Mouse (Mus musculus): ENCODE results near the gene Zfp568. TPM values are rescaled to one million over a fixed set of nuclear protein-coding genes. Genes with fewer than 3 reads are reported as not detected.

Zfp568 gene
- total and polyA plus RNA-seq, 2 experiments from 2014 or later = 2.5 to 8.2 TPM

DNA sequence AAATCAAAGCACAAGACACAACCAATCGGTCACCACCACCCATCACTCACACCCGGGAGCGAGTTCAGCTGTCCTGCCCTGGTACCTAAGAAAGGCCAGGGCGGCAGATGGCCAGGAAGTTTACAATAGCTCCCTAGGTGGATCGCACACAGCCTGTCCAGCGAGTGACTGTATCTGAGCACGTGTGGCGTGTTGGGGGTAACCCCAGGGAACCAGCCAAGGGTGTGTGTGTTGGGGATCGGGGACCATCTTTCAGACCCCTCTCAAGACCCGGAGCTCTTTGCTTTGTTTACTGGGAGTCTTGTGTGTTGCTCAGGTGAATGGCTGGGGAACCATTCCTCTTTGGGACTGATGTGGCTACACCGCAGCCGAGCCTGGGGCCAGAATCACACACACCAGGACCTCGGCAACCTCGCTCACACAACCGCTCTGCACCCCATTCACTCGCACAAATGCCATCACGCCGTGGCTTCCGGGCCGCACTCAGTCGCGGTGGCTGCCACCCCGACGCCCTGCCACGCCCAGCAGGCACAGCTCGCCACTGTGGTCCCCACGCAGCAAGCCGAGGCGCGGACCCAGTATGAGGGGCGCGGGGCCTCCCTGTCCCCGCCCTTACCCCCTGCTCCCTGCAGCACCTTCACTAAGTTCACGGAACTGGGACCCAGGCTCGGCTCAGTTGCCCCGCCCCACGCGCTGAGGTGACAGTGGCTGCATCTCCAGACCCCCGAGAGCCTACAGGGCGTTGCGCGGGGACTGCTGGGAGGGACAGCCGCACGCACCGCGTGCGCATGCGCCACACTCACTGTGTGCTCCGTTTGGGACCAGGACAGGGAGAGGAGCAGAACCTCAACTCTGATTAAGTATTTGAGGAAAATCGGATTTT, 88.6 kb downstream of the Zfp568 start, which contains the start of gene Zfp82:
Gene Zfp82 (minus strand): TSS at position 755 of the 883 bp plus-strand sequence.
- Histone ChIP-seq H3K4me1 (ENCODE audit: insufficient read depth, low read length) (peaks cover 4% of the 10 kb centered on the region; the same call in 1 of the 2 replicates), H3K27ac (ENCODE audit: low read depth, low read length) (peak within 1 kb of the TSS; percentile 76), H3K4me2 (ENCODE audit: low read depth, low read length, poor library complexity, severe bottlenecking) (peak within 1 kb of the TSS; percentile 81), H3K9me3 (ENCODE audit: low read length) (no peaks in the 10 kb centered on the region), H3K27me3 (ENCODE audit: insufficient read depth, low read length) (no peaks in the 10 kb centered on the region), H3K9ac (replicated peaks; ENCODE audit: low read length, poor library complexity, severe bottlenecking) (peak within 1 kb of the TSS; percentile 84), H3K36me3 (ENCODE audit: insufficient read depth, low read length) (peaks cover 13% of the 10 kb centered on the region; the same call in 1 of the 2 replicates), H3K4me3 (ENCODE audit: low read depth, low read length) (peak within 1 kb of the TSS; percentile 81)
- DNase-seq (ENCODE audit: low spot score) (peak; percentile 92), ATAC-seq (ENCODE audit: low FRiP score) (peak; percentile 88)
- no peak for TF ChIP-seq CTCF (IDR thresholded peaks at IDR 0.05)
- under 1% methylated on average over 50 of the region's 50 CpGs for WGBS

Other genes with a start within 250 kb of the Zfp568 start
- gene Zfp84, start 215.4 kb upstream of the Zfp568 start, total RNA-seq (2014; rRNA removed) = 11.8 and 13.9 TPM in 2 replicates
- 5.9 and 6.8 TPM in 2 replicates for gene Zfp84, start 215.4 kb upstream of the Zfp568 start, polyA plus RNA-seq (2015; fragmentation: Nextera tagmentation; extraction: Ambion mirVana)
- 11.5 and 12.2 TPM in 2 replicates for gene Zfp30, start 200.0 kb upstream of the Zfp568 start, total RNA-seq (2014; rRNA removed)
- gene Zfp30, start 200.0 kb upstream of the Zfp568 start, polyA plus RNA-seq (2015; fragmentation: Nextera tagmentation; extraction: Ambion mirVana) = 12.5 and 13.2 TPM in 2 replicates
- 10.7 and 16.3 TPM in 2 replicates for gene Zfp790, start 167.8 kb upstream of the Zfp568 start, total RNA-seq (2014; rRNA removed)
- 11.7 and 11.9 TPM in 2 replicates for gene Zfp790, start 167.8 kb upstream of the Zfp568 start, polyA plus RNA-seq (2015; fragmentation: Nextera tagmentation; extraction: Ambion mirVana)
- 11.7 and 12.3 TPM in 2 replicates for gene Zfp940, start 130.3 kb upstream of the Zfp568 start, total RNA-seq (2014; rRNA removed)
- gene Zfp940, start 130.3 kb upstream of the Zfp568 start, polyA plus RNA-seq (2015; fragmentation: Nextera tagmentation; extraction: Ambion mirVana) = 12.7 and 13.1 TPM in 2 replicates
- gene Zfp420, start 124.0 kb upstream of the Zfp568 start, total RNA-seq (2014; rRNA removed) = 20.4 and 24.5 TPM in 2 replicates
- gene Zfp420, start 124.0 kb upstream of the Zfp568 start, polyA plus RNA-seq (2015; fragmentation: Nextera tagmentation; extraction: Ambion mirVana) = 14.7 and 16.2 TPM in 2 replicates
- gene Zfp27, start 77.4 kb upstream of the Zfp568 start, total RNA-seq (2014; rRNA removed) = 15.7 and 18.0 TPM in 2 replicates
- gene Zfp27, start 77.4 kb upstream of the Zfp568 start, polyA plus RNA-seq (2015; fragmentation: Nextera tagmentation; extraction: Ambion mirVana) = 7.9 and 8.5 TPM in 2 replicates
- gene Zfp383, start 75.7 kb upstream of the Zfp568 start, total RNA-seq (2014; rRNA removed) = 6.6 and 7.9 TPM in 2 replicates
- 5.4 and 5.8 TPM in 2 replicates for gene Zfp383, start 75.7 kb upstream of the Zfp568 start, polyA plus RNA-seq (2015; fragmentation: Nextera tagmentation; extraction: Ambion mirVana)
- 12.8 and 13.3 TPM in 2 replicates for gene Zfp74, start 29.9 kb upstream of the Zfp568 start, total RNA-seq (2014; rRNA removed)
- gene Zfp74, start 29.9 kb upstream of the Zfp568 start, polyA plus RNA-seq (2015; fragmentation: Nextera tagmentation; extraction: Ambion mirVana) = 15.9 and 17.1 TPM in 2 replicates
- 13.0 and 16.5 TPM in 2 replicates for gene Zfp14, start 67.4 kb downstream of the Zfp568 start, total RNA-seq (2014; rRNA removed)
- 5.8 and 8.7 TPM in 2 replicates for gene Zfp14, start 67.4 kb downstream of the Zfp568 start, polyA plus RNA-seq (2015; fragmentation: Nextera tagmentation; extraction: Ambion mirVana)
- 5.3 and 6.4 TPM in 2 replicates for gene Zfp82, start 88.9 kb downstream of the Zfp568 start, total RNA-seq (2014; rRNA removed)
- gene Zfp82, start 88.9 kb downstream of the Zfp568 start, polyA plus RNA-seq (2015; fragmentation: Nextera tagmentation; extraction: Ambion mirVana) = 5.4 and 6.4 TPM in 2 replicates
- gene Gm26920, start 106.5 kb downstream of the Zfp568 start, total RNA-seq (2014; rRNA removed) = not detected in 2 replicates
- gene Gm26920, start 106.5 kb downstream of the Zfp568 start, polyA plus RNA-seq (2015; fragmentation: Nextera tagmentation; extraction: Ambion mirVana) = 0.63 and 1.3 TPM in 2 replicates
- 0.93 and 3.8 TPM in 2 replicates for gene Zfp566, start 106.6 kb downstream of the Zfp568 start, total RNA-seq (2014; rRNA removed)
- 16.2 and 18.0 TPM in 2 replicates for gene Zfp566, start 106.6 kb downstream of the Zfp568 start, polyA plus RNA-seq (2015; fragmentation: Nextera tagmentation; extraction: Ambion mirVana)
- gene Zfp260, start 110.8 kb downstream of the Zfp568 start, total RNA-seq (2014; rRNA removed) = 39.4 and 47.4 TPM in 2 replicates
- 43.6 and 44.4 TPM in 2 replicates for gene Zfp260, start 110.8 kb downstream of the Zfp568 start, polyA plus RNA-seq (2015; fragmentation: Nextera tagmentation; extraction: Ambion mirVana)
- gene Zfp382, start 138.0 kb downstream of the Zfp568 start, total RNA-seq (2014; rRNA removed) = 23.0 and 24.7 TPM in 2 replicates
- 14.5 and 14.7 TPM in 2 replicates for gene Zfp382, start 138.0 kb downstream of the Zfp568 start, polyA plus RNA-seq (2015; fragmentation: Nextera tagmentation; extraction: Ambion mirVana)
- 49.8 and 52.1 TPM in 2 replicates for gene Zfp146, start 185.8 kb downstream of the Zfp568 start, total RNA-seq (2014; rRNA removed)
- gene Zfp146, start 185.8 kb downstream of the Zfp568 start, polyA plus RNA-seq (2015; fragmentation: Nextera tagmentation; extraction: Ambion mirVana) = 5.9 and 7.2 TPM in 2 replicates
- not detected in 2 replicates for gene Cox7a1, start 200.2 kb downstream of the Zfp568 start, total RNA-seq (2014; rRNA removed)
- gene Cox7a1, start 200.2 kb downstream of the Zfp568 start, polyA plus RNA-seq (2015; fragmentation: Nextera tagmentation; extraction: Ambion mirVana) = 7.3 and 8.8 TPM in 2 replicates
- gene Capns1, start 214.9 kb downstream of the Zfp568 start, total RNA-seq (2014; rRNA removed) = 201 and 272 TPM in 2 replicates
- 58.0 and 62.4 TPM in 2 replicates for gene Capns1, start 214.9 kb downstream of the Zfp568 start, polyA plus RNA-seq (2015; fragmentation: Nextera tagmentation; extraction: Ambion mirVana)
- gene Polr2i, start 248.0 kb downstream of the Zfp568 start, total RNA-seq (2014; rRNA removed) = 93.3 and 126 TPM in 2 replicates
- 190 and 196 TPM in 2 replicates for gene Polr2i, start 248.0 kb downstream of the Zfp568 start, polyA plus RNA-seq (2015; fragmentation: Nextera tagmentation; extraction: Ambion mirVana)
- 127 and 149 TPM in 2 replicates for gene Tbcb, start 248.3 kb downstream of the Zfp568 start, total RNA-seq (2014; rRNA removed)
- gene Tbcb, start 248.3 kb downstream of the Zfp568 start, polyA plus RNA-seq (2015; fragmentation: Nextera tagmentation; extraction: Ambion mirVana) = 483 and 527 TPM in 2 replicates